Mouse (Mus musculus): ENCODE data around the gene Dnah14.

DNA sequence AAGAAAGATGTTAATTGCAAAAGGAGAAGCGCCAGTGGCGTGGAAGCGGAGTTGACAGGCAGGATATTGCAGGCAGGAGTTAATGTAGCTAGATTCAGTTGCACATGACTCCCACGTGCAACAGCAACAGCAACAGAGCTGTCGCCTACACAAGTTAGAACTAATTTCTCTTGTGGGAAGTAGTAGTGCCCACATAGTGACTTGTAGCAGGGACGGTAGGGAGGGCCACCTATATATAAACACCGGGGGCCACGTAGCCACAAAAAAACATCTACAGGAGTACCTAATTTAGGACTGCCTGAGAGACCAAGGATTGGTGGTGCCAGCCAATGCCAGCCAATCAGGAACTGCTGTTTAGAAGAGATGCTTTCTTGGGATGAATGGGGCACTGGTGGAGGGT lies 48.5 kb downstream of the Dnah14 start:
- TF ChIP-seq CTCF (conservative IDR thresholded peaks at IDR 0.05; ENCODE audit: low read length) (no peak), POU5F1 (IDR thresholded peaks at IDR 0.05; ENCODE audit: borderline replicate concordance, low read length) (no peak), NANOG (IDR thresholded peaks at IDR 0.05; ENCODE audit: borderline replicate concordance, low read length) (no peak)

All from E14TG2a.4 (cell line).